Mouse (Mus musculus): ENCODE results near the gene Mcu. TPM values are rescaled to one million over a fixed set of nuclear protein-coding genes. Genes with fewer than 3 reads are reported as not detected.

The Mcu gene
- polyA plus RNA-seq, 2 experiments from 2014 or later: 23.2 to 30.5 TPM

DNA sequence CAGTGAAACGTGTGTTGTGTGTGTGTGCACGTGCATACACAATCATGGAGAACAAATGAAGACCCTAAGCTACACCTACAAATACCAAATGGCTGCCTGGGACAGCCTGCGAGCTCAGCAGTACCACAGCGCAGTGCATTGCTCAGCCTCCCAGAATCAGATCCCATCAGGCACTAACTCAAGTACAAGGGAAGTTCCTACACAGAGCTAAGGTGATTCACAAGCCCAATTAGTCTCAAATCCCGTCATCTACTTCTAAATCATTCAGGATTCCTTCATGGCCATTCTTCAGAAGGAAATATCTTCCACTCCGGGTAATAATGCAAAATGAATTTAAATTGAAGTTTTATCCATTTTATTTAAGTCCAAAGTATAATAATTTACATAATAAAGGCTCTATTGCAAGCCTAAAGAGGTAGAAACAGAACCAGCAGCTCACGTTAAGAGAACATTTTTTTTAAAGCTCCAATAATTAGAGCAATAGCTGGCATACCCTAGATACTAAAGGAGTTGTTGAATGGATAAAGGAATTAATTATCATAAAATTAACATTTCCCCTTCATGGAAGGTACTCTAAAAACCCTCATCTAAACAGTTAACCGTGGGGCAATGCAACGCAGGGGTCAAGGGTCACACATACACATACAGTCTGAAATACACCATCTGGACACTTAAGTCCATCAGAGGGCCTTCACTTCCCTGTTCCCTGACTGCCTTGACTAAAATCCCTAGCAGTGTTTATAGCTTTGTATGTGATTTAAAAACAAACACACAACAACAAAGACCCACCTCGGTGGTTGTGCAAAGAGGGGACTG, 47.6 kb downstream of the Mcu start:
- no peak for ATAC-seq

GRCm38 (mm10) chr10:59566968-59567367, 49.5 kb downstream of the Mcu start:
- no peak for ATAC-seq

GRCm38 (mm10) chr10:59565995-59566410, 50.5 kb downstream of the Mcu start:
- ATAC-seq: no peak

DNA sequence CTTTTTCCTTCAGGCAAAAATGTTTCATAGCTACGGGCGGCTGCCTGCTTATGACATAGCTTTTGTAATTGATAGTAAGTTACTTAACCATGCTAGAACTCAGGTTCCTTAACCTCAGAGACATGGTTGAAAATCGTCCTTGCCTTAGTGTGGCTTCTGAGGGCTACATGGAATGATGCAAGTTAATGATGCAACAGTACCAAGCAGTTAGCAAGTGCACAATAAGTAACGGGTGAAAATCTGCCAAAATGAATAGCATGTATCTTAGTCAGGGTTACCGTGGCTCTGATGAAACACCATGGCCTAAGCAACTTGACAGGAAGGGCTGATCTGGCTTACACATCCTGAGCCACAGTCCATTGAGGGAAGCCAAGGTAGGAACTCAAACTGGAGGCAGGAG, 51.9 kb downstream of the Mcu start:
- no peak for ATAC-seq

DNA sequence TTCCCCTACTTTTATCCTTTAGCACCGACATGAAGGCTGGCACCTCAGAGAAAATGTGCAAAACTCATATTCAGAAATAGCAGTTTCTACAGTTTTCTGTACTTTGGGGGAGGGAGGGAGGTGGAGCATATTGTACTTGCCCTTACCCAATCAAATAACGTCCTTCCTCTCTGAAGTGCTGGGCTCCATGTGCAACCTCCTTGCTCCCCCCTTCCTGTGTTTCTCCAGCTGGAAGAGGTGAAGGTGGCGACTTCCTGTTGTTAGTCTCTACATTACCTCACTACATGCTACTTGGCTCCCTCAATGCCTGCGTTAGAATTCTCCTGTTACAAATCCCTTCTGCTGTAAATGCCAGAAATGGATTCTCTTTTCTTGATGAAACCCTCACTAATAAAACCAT, 54.0 kb downstream of the Mcu start:
- peak; percentile 43 for ATAC-seq

- ATAC-seq: no peak
These were observed 56.4 kb downstream of the Mcu start for GRCm38 (mm10) chr10:59560126-59560525.

DNA sequence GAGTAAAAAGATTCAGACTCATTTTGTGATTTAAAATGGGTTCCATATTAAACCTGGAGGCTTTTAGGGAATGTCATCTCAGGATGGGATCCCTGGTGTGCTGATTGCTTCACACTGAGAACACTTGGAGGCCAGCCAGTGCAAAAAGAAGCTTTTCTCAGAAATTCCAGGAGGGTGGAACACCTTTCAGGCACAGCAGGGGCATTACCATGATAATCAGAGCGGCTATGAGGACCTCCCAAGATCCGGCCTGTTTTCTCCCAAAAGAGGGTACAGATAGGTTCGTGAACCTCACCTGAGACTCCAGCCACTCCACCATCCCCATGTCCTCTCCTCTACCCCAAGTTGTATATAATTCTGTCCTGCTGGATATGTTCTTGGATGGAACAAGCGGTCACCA, 57.9 kb downstream of the Mcu start:
- no peak for ATAC-seq

DNA sequence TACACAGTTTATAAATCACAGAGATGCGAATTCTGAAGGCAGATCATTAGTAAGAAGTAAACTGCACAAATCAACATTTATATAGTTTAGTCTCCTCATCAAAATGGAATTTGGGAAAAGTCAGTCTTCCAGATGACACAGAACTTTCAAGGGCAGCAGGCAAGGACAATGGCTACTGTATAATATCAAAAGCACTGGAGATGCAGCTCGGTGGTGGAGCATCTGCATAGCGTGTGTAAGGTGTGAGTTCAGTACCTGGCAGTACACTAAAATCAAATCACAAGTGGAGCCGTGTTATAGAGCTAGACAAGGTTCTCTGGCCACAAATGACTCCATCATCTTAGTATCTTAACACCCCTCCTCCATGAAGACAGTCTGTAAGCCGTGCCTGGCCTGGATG, 58.3 kb downstream of the Mcu start:
- ATAC-seq: no peak

GRCm38 (mm10) chr10:59556541-59556940, 60.0 kb downstream of the Mcu start:
- no peak for ATAC-seq

- no peak for ATAC-seq
These were observed 62.2 kb downstream of the Mcu start for GRCm38 (mm10) chr10:59554243-59554642.

DNA sequence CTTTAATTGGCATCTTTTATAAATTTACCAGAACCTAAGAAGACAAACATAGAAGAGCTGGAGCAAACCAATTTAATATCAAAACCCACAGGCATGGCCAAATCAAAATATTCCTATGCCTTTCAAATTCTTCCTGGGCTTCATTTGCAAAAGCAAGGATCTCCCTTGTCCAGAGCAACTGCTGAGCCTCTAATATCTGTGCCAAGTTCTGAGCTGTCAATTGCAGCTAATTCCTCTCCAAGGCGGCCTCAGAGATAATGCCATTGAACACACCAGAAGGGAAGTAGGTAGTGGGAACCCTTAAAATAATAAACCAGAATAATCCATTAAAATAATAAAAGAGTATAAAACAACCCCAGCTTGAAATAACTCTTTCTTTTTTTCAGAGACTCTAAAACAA, 64.0 kb downstream of the Mcu start:
- ATAC-seq: no peak

DNA sequence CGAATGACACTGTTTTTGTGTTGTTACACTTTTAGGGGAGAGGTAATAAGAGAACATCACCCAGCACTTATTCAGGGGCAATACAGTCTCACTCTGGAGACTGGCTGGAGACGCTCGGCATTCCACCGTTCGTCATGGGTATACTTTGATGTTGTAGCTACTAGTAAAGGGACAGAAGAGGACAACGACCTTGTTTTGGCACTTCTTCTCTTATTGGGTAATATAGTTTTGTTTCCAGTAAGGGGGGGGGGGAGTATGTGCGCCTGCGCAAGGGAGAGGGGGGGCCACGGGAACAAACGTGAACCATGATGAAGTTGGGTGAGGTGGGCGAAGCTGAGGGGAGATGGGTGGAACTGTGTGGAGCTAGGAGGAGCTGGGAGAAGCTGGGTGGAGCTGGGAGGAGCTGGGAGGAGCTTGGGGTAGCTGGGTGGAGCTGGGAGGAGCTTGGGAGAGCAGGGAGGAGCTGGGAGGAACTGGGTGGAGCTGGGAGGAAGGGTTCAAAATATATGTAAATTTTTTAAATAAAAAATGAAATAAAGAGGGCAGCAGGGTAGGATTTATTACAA, 67.6 kb downstream of the Mcu start:
- no peak for ATAC-seq

- ATAC-seq: no peak
These were observed 68.3 kb downstream of the Mcu start for GRCm38 (mm10) chr10:59548211-59548610.

GRCm38 (mm10) chr10:59547426-59547825, 69.1 kb downstream of the Mcu start:
- no peak for ATAC-seq

DNA sequence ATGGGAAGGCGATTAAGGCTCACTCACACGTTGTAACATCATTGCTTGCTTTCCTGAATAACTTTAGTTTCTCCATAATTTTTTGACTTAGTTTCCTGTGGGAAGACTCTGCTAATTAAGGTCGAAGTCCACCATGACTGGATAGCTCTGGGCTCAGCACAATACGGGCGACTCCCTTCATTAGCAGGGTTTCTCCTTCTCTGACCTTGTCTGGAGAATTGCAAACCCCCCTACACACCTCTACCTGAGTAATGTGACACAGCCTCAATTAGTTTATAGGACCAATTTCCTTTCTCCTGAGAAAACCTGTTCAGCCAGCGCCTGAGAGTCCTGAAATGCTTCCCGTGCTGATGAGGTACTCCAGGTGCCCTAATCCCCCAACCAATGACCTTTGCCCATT, 71.3 kb downstream of the Mcu start:
- no peak for ATAC-seq

DNA sequence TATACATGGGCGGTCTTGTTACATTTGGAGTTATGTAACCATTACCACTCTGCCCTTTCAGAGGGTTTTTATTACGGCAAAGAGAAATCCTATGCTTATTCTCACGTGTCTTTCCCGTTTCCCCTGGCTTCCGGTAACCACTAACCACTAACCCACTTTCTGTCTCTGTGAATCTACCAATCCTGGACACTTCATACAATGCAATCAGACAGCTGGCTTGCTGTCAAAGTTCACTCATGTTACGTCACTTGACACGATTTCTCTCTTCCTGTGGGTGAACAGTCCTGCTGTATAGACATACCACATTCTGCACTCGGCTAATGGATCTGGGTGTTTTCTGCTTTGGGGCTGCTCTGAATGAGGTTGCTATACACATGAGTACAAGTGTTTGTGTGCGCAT, 73.1 kb downstream of the Mcu start:
- ATAC-seq: no peak

GRCm38 (mm10) chr10:59541466-59541865, 75.0 kb downstream of the Mcu start:
- ATAC-seq: no peak

DNA sequence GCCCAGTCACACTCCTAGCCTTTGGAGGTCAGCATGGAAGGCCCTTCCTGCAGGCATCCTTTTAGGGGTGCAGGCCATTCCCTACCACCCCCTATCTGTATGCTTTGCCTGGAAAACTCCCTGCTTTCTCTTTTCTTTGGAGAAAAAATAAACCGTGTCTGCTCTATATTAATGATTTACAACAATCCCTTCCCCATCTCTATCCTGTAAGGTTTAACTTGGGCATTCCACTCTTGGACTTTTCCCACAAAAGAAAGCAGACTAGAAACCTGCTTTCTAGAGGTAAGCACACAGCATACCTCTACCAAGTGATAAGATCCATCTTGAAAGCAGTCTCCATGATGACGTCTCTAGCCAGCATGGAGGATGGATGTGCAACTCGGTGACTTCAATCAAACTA, 75.9 kb downstream of the Mcu start:
- no peak for ATAC-seq

- ATAC-seq: no peak
These were observed 76.4 kb downstream of the Mcu start for GRCm38 (mm10) chr10:59540081-59540480.

DNA sequence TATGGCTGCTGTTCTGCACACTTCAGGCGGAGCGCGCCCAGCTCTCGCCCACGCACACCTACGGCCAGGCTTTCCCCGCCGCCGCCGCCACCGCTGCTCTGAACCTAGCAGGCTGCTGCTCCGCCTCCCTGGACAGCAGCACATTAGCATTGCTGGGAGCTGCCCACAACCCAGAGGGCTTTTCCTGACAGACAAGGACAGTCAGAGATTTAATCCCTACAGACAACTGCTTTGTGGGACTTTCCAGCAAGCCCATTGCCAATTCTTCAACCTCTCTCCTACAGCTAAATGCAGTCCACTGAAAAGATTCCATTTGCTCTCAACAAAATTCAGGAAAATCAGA, 77.0 kb downstream of the Mcu start:
- peak; percentile 43 for ATAC-seq

DNA sequence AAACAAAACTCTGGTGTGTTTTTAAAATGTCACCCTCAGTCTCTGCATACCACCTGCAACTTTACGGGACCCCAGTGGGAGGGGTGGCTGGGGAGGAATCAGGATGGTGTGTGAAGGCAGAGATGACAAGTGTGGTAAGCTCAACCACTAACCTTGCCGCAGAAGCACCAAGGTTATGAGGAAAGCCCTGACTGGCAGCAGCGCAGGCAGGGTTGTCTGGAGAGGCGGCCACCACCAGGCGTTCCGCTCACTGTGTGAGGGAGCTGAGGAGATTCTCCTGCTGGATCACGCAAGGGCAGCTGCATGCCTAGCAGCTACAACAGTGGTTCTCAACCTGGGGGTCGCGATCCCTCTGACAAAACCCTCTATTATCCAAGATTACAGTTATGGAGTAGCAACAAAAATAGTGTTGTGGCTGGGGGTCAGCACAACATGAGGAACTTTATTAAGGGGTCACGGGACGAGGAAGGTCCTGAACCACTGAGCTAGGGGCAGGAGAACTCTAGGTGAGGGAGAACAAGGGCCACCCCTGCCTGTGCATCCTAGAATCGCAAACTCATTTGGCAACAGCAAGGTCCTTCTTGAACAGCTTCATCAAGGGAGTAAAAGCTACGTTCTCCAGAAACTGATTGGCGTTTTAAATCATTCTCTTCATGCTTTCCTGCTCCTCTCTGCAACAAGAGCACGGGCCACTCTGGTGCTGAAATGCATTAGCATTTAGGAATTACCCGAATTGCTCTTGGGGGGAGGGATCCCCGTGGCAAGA, 77.5 kb downstream of the Mcu start:
- ATAC-seq: no peak

- ATAC-seq: no peak
These were observed 78.4 kb downstream of the Mcu start for GRCm38 (mm10) chr10:59538063-59538462.

DNA sequence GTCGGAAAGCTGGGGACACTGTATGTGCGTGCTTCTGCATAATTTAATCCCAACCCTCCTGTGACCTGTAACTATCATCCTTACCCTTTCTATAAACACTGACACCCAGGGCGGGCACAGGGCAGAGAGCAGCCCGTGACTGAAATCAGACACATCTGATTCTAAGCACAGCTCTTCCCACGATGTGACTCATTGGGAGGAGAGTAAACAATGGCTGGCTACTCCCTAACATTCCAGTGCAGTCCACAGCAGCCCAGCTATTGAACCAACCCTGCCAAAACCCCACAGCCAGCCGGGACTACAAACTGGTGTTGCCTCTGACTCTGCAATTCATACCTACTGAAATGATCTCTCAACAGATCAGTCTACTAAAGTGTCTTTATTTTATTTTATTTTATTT, 78.9 kb downstream of the Mcu start:
- ATAC-seq: no peak

GRCm38 (mm10) chr10:59532256-59532655, 84.2 kb downstream of the Mcu start:
- ATAC-seq: no peak
